Mouse (Mus musculus): Measurements from ENCODE around the gene Aftph.

The Aftph gene

GRCm38 (mm10) chr11:20723572-20723971 is 17.8 kb downstream of the Aftph start:
- no peak for DNase-seq

- no peak for DNase-seq
Observed at GRCm38 (mm10) chr11:20712068-20712671, 29.2 kb downstream of the Aftph start.

GRCm38 (mm10) chr11:20691000-20691399 is 50.4 kb downstream of the Aftph start:
- DNase-seq = peak; percentile 53

GRCm38 (mm10) chr11:20681679-20682078 is 59.7 kb downstream of the Aftph start:
- no peak for DNase-seq

GRCm38 (mm10) chr11:20680781-20681180 is 60.6 kb downstream of the Aftph start:
- DNase-seq = no peak

- no peak for DNase-seq
Observed at GRCm38 (mm10) chr11:20679396-20679795, 62.0 kb downstream of the Aftph start.

- no peak for DNase-seq
Observed at GRCm38 (mm10) chr11:20672513-20672912, 68.9 kb downstream of the Aftph start.

- DNase-seq = no peak
Observed at GRCm38 (mm10) chr11:20671789-20672392, 69.5 kb downstream of the Aftph start.

GRCm38 (mm10) chr11:20664878-20665277 is 76.5 kb downstream of the Aftph start:
- DNase-seq = no peak

- DNase-seq = no peak
Observed at GRCm38 (mm10) chr11:20663580-20664198, 77.7 kb downstream of the Aftph start.

GRCm38 (mm10) chr11:20662811-20663210 is 78.6 kb downstream of the Aftph start:
- DNase-seq = no peak

GRCm38 (mm10) chr11:20661652-20662051 is 79.7 kb downstream of the Aftph start:
- no peak for DNase-seq

GRCm38 (mm10) chr11:20660111-20661097 is 81.0 kb downstream of the Aftph start:
- DNase-seq = no peak

- DNase-seq = no peak
Observed at GRCm38 (mm10) chr11:20659094-20659493, 82.3 kb downstream of the Aftph start.

GRCm38 (mm10) chr11:20656711-20657057 is 84.7 kb downstream of the Aftph start:
- no peak for DNase-seq

GRCm38 (mm10) chr11:20655795-20656710 is 85.3 kb downstream of the Aftph start:
- peak; percentile 34 for DNase-seq

GRCm38 (mm10) chr11:20651166-20651565 is 90.2 kb downstream of the Aftph start:
- DNase-seq = no peak

GRCm38 (mm10) chr11:20650006-20650639 is 91.3 kb downstream of the Aftph start:
- DNase-seq = no peak

- DNase-seq = no peak
Observed at GRCm38 (mm10) chr11:20649477-20649876, 91.9 kb downstream of the Aftph start.

- no peak for DNase-seq
Observed at GRCm38 (mm10) chr11:20647902-20648625, 93.3 kb downstream of the Aftph start.

Measured in cerebellum, adult 9-11 months (tissue).